Mouse (Mus musculus) brain, embryonic 18.5 days (tissue): ENCODE measurements around the gene Kat2a.

Experiments used
- DNase-seq: peaks from one replicate; pipeline ENCODE4 v3.0.0-alpha.2; 2012; ENCODE audit warnings: low read depth, low spot score

Gene Kat2a

DNA sequence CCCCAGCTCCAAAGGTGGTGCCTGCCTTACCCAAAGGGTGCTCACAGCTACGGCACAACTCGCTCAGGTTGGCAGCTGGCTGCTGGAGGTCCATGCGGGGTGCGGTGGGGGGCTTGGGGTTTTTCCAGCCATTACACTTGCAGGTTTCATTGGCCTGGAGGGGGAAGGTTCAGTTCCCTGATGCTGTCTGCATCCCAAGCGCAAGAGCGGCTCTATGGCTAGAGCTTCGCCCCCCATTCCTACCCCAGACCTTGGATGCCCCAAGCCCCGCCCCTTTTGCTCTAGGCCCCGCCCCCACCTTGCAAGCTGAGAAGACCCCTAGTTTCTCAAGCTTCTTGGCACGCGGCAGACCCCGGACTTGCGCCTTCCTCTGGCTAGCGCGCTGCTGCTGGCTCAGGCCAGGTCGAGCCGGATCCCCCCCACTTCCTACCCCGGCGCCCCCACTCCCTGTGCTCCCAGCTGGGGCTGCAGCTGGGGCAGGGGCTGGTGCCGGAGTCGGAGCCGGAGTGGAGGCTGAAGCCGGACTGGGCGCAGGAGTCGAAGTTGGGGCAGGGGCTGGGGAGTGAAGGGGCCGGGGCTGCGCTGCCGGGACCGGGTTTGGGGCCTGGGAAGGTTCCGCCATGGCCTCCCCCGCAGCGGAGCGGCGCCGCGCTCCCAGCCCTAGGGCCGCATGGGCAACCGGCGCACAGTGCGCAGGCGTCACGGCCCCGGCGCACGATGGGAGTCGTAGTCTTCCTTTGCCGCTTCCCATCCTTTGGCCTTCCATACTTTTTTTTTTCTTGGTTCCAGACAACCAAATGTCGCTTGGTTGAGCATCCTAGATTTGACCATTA lies at the start of gene Kat2a:
TSS of gene Kat2a (minus strand) at position 683 of the 833 bp plus-strand sequence.
- peak; percentile 62 for DNase-seq

- DNase-seq = no peak
Observed at GRCm38 (mm10) chr11:100761547-100762045, 49.3 kb upstream of the Kat2a start.

- peak; percentile 74 for DNase-seq
Observed at GRCm38 (mm10) chr11:100759611-100760233, 47.5 kb upstream of the Kat2a start, which contains the start of gene Kcnh4. TSS of gene Kcnh4 (minus strand) at chr11:100759942.

DNA sequence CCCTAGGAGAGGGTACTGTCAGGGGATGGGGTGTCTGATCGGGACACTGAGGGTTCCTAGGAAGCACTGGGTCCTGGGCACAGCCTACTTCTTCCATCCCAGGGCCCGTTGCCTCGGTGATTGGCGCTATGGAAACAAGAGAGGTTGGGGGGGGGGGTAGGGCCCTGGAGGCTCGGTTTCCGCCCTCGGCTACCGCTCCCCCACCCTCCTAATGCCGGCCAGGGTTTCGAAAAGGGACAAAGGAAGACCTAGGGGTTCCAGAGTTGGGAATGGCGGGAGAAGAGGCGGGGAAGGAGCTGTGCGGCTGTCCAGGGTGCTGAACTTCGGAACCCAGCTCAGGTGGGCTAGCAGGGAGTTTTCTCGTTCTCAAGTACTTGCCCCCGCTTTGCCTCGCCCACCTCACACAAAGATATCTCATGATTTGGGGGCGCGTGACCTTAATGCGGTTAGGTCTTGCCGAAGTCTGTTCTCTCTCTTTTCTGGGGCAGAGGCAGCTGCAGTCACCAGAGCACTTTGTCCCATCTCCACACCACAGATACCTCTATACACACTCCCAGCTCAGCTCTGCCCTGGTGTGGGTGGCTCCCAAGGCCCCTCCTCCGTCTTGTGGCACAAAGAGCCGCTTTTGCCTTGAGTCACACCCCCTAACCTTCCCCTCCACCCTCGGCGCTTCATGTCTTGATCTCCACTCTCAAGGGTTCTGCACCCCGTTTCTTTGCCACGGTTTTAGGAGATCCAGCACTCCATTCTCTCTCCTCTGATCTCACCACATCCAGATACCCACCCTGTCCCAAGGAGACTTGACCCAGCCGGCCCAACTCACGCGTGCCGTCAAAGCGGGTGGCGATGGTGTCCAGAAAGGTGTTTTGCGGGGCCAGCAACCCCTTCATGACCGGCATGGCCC lies 46.7 kb upstream of the Kat2a start:
- no peak for DNase-seq

- no peak for DNase-seq
Observed at GRCm38 (mm10) chr11:100757566-100757965, 45.3 kb upstream of the Kat2a start.

DNA sequence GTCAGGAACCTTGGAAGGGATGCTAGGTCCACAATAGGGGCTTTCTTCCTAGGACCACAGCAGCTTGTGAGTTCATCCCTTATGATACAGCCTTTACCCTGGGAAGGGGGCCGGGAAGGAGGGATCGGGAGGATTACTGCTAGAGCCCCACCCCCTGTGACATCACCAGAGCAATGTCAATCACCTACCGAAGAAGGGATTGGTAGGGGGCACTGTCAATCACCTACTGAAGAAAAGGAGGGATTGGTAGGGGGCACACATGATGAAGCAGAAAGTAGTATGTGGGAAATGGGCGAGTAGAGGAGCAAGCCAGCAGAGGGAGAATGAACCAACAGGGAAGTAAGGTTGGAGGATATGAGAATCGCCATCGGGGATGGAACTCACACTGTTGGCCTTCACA lies 44.2 kb upstream of the Kat2a start:
- no peak for DNase-seq

GRCm38 (mm10) chr11:100754693-100755057 lies 42.4 kb upstream of the Kat2a start:
- no peak for DNase-seq

GRCm38 (mm10) chr11:100754021-100754692 lies 41.9 kb upstream of the Kat2a start:
- DNase-seq = no peak

GRCm38 (mm10) chr11:100752294-100752693 lies 40.0 kb upstream of the Kat2a start:
- no peak for DNase-seq

GRCm38 (mm10) chr11:100750127-100750526 lies 37.9 kb upstream of the Kat2a start:
- DNase-seq = no peak

DNA sequence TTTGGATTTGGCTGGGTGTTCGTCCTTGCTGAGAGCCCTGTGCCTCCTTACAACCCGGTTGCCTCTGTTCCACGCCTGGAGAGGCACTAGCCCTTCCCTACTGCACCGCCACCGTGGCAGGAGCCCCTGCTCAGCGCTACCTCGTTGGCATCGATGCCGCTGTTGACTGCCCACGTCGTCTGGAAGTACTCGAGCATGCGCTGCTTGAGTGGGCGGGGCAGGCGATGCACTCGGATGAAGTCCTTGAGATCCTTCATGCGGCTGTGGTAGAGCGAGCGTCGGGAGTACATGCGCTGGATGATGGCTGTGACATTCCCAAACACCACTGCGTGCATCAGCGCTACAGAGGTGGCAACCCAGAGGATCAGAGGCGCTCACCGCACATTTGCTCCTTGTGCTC lies 37.2 kb upstream of the Kat2a start:
- no peak for DNase-seq

DNA sequence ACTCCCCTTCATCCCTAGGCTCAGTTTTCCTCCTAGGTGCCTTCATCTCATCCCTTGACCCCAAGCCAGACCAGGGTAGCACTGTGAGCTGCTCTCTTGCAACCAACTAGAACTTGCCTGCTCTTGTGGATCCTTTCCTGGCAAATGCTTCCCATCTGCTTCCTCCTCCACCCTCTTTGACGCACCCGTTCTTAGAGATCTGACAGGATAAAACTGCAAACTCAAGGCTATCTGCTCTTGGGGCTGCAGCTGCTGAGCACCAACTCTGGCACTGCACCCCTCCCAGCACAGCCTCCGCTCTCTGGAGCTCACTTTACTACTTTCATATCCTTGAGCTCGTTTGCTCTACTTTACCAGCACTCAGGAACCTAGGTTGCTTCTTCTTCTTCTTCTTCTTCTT lies 36.4 kb upstream of the Kat2a start:
- DNase-seq = no peak

DNA sequence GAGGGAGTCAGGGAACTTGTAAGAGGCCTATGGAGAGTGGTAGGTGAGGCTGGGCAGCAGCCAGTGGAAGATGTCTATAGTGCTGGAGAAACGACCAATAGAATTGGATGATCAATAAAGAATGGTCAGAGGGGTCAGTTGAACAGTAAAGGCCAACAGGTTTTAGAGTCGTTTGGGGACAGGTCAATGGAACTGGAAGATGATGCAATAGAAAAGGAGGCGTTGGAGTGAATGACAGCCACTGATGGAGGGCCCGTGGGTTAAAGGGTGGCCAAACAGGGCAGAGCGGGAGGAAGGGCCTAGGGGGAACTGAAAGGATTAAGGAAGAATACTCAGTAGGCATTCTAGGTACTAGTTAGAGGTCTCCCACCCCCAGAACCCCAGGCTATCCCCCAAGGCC lies 34.8 kb upstream of the Kat2a start:
- DNase-seq = no peak

DNA sequence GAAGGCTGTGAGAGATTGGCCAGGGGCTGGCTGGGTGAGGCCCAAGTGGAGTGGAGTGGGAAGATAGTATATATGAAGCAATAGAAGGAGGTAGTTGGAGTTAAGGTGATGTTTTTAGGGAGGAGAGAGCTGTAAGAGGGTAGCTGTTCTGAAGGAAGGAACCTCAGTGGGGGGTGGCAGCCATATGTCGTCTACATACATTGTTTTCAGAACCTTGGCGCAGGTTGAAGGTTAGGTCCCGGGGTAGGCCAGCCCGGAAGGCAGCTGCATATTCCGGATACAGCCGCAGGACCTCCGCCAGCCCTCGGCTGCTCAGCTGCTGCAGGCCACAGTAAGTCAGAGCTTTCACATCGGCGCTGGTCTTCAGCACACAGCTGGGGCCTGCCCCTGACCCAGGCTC lies 34.3 kb upstream of the Kat2a start:
- no peak for DNase-seq

- no peak for DNase-seq
Observed at GRCm38 (mm10) chr11:100745085-100745484, 32.8 kb upstream of the Kat2a start.

DNA sequence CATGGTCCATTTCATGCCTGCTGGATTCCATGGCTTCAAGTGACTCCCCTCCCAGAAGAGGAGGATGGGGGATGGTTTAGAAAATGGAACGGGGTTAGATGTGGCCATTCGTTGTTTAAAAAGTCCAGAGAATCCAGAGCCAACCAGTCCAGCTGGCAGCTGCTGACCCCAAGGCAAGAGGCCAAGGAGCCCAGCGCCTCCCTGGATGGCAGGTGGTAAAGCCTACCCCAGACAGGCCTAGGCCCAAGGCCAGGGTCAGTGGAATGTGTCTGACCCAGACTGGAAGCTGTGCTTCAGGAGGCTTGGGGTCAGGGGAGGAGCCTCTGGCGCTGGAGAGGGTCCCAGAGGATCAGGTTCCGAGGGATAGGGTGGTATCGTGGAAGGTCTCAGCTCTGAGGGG lies 29.1 kb upstream of the Kat2a start:
- no peak for DNase-seq

DNA sequence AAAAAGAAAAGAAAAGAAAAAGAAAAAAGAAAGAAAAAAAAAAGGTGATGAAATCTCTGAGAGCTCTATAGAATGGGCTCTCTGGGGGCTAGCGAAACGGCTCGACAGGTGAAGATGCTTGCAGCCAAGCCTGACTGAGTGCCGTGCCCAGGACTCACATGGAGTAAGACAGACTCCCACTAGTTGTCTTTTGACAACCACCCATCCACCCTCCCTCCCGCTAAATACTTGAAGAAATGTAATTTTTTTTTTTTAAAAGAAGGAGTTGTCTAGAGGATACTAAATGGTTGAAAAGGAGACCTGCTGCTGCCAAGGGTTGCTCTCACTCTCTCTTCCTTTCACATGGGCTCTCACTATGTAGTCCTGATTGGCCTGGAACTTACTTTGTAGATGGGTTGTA lies 26.5 kb upstream of the Kat2a start:
- DNase-seq = no peak

DNA sequence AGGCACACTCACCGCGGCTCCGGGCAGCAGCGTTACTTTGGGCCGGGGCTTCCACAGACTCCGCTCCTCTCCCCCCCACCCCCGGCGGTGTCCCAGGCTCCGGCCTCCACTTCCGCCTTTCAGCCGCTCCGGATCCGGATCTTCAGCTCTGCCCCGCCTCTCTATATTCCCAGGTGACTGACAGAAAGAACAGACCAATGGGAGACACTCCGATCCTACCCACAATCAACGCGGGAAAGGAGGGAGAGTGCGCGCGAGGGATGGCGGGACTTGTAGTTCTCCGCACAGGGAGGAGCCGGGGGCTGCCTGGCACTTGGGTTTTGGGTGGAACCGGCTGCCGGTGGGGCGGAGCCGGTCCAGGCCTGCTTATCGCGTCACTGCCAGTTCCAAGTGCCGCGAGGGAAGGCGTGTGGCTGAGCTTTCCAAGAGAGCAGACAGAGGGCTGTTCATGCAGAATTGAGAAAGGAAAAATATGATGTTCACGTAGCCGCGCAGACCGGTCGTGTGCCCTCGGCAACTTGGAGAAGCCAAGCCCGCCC lies 25.9 kb upstream of the Kat2a start, which contains the start of gene Rab5c:
TSS of gene Rab5c (minus strand) at position 150 of the 539 bp plus-strand sequence.
- peak; percentile 98 for DNase-seq

GRCm38 (mm10) chr11:100737105-100737733 lies 25.0 kb upstream of the Kat2a start:
- no peak for DNase-seq

DNA sequence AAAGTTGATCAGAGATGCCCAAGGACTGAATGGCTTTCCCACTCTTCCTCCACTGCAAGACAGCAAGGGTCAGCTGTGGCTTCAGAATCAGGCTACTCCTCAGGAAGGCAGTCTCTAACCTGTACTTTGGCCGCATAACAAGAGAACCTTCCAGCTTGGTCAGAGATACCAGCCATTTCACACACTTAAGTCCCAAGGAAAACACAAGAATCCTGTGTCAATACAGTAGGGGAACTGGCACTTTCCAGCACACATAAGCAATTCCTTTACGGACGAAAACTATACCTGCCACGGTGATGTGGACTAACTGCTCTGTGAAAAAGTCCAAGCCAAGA lies 24.4 kb upstream of the Kat2a start:
- DNase-seq = no peak
